Mouse (Mus musculus) liver, adult 2 months (tissue): ENCODE results near the gene Fam78b.

Experiments
- CTCF ChIP-seq: fragments of 200-500 bp; IDR thresholded peaks from 2 replicates; pipeline ENCODE4 v1.5.1; 2011; ENCODE audit warnings: low read depth, low read length, control low read depth
- POLR2A ChIP-seq: fragments of 200-500 bp; IDR thresholded peaks from 2 replicates; pipeline ENCODE4 v1.6.1; 2011; ENCODE audit warnings: low read length, control low read depth; ENCODE audit not compliant: insufficient read depth; ENCODE audit errors: extremely low read depth

DNA sequence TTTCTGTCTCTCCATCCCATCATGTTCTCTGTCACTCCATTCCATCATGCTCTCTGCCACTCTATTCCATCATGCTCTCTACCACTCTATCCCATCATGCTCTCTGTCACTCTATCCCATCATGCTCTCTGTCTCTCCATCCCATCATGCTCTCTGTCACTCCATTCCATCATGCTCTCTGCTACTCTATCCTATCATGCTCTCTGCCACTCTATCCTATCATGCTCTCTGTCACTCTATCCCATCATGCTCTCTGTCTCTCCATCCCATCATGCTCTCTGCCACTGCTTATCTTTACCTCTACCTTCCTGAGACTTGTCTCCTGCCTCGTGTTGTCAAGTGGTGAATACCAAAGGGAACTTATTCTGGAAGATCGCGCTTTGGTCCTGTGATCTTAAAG lies 49.6 kb downstream of the Fam78b start:
- no peak for TF ChIP-seq POLR2A
- TF ChIP-seq CTCF: no peak
